Mouse (Mus musculus): ENCODE measurements around the gene Atp6v1g3. TPM values are rescaled to one million over a fixed set of nuclear protein-coding genes. Genes with fewer than 3 reads are reported as not detected.

Atp6v1g3 gene
- polyA plus RNA-seq, 1 experiment, result not detected

- Histone ChIP-seq H3K36me3 (replicated peaks; ENCODE audit: low read length) (no peaks in the 10 kb centered on the region), H3K27me3 (replicated peaks) (no peaks in the 10 kb centered on the region), H3K4me3 (replicated peaks) (no peak overlapping the region), H3K9me3 (no peaks in the 10 kb centered on the region), H3K4me1 (peaks cover 13% of the 10 kb centered on the region)
- TF ChIP-seq GATA1 (IDR thresholded peaks at IDR 0.05; ENCODE audit: borderline replicate concordance, low read length) (no peak), FLI1 (IDR thresholded peaks at IDR 0.05; ENCODE audit: low read length) (no peak)
These were observed 30.8 kb downstream of the Atp6v1g3 start for GRCm38 (mm10) chr1:138304141-138304915.

DNA sequence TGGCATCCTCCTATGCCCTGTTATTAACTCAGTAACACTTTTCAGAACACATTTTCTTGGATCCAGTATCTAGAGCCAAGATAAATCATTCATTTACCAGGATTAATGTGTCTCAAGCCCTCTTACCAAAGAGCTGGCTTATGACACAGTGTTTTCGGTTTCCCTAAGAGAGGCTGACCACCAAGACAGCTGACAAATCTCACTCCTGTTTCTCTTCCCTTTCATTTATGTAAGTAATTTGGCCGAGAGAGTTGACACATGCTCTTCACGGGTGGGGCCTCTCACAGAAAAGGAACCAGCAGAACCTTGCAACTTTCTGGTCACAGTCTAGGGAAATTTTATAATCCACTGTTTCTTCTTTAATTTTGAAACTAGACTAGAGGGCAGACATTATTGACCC is 49.1 kb downstream of the Atp6v1g3 start:
- TF ChIP-seq FLI1 (IDR thresholded peaks at IDR 0.05; ENCODE audit: low read length), result no peak
- no peak for TF ChIP-seq GATA1 (IDR thresholded peaks at IDR 0.05; ENCODE audit: borderline replicate concordance, low read length)
- no peak overlapping the region for H3K4me3 ChIP-seq (replicated peaks)
- H3K27me3 ChIP-seq (replicated peaks), result peaks cover 2% of the 10 kb centered on the region
- peaks cover 4% of the 10 kb centered on the region for H3K4me1 ChIP-seq
- no peaks in the 10 kb centered on the region for H3K9me3 ChIP-seq
- H3K36me3 ChIP-seq (replicated peaks; ENCODE audit: low read length), result no peaks in the 10 kb centered on the region

GRCm38 (mm10) chr1:138323076-138323630 is 49.6 kb downstream of the Atp6v1g3 start:
- no peaks in the 10 kb centered on the region for H3K36me3 ChIP-seq (replicated peaks; ENCODE audit: low read length)
- peaks cover 2% of the 10 kb centered on the region for H3K27me3 ChIP-seq (replicated peaks)
- H3K4me1 ChIP-seq, result peaks cover 9% of the 10 kb centered on the region
- no peak for TF ChIP-seq GATA1 (IDR thresholded peaks at IDR 0.05; ENCODE audit: borderline replicate concordance, low read length)
- no peak for TF ChIP-seq FLI1 (IDR thresholded peaks at IDR 0.05; ENCODE audit: low read length)
- peak overlapping the region; percentile 70 for H3K4me3 ChIP-seq (replicated peaks)
- H3K9me3 ChIP-seq, result no peaks in the 10 kb centered on the region

GRCm38 (mm10) chr1:138326091-138326490 is 52.6 kb downstream of the Atp6v1g3 start:
- H3K36me3 ChIP-seq (replicated peaks; ENCODE audit: low read length), result no peaks in the 10 kb centered on the region
- H3K4me1 ChIP-seq, result peaks cover 13% of the 10 kb centered on the region
- H3K4me3 ChIP-seq (replicated peaks), result no peak overlapping the region
- H3K9me3 ChIP-seq, result no peaks in the 10 kb centered on the region
- no peak for TF ChIP-seq FLI1 (IDR thresholded peaks at IDR 0.05; ENCODE audit: low read length)
- TF ChIP-seq GATA1 (IDR thresholded peaks at IDR 0.05; ENCODE audit: borderline replicate concordance, low read length), result no peak
- H3K27me3 ChIP-seq (replicated peaks), result peaks cover 2% of the 10 kb centered on the region

GRCm38 (mm10) chr1:138326566-138326965 is 53.0 kb downstream of the Atp6v1g3 start:
- Histone ChIP-seq H3K4me3 (replicated peaks) (no peak overlapping the region), H3K36me3 (replicated peaks; ENCODE audit: low read length) (no peaks in the 10 kb centered on the region)
- no peak for TF ChIP-seq FLI1 (IDR thresholded peaks at IDR 0.05; ENCODE audit: low read length)
- TF ChIP-seq GATA1 (IDR thresholded peaks at IDR 0.05; ENCODE audit: borderline replicate concordance, low read length), result no peak

DNA sequence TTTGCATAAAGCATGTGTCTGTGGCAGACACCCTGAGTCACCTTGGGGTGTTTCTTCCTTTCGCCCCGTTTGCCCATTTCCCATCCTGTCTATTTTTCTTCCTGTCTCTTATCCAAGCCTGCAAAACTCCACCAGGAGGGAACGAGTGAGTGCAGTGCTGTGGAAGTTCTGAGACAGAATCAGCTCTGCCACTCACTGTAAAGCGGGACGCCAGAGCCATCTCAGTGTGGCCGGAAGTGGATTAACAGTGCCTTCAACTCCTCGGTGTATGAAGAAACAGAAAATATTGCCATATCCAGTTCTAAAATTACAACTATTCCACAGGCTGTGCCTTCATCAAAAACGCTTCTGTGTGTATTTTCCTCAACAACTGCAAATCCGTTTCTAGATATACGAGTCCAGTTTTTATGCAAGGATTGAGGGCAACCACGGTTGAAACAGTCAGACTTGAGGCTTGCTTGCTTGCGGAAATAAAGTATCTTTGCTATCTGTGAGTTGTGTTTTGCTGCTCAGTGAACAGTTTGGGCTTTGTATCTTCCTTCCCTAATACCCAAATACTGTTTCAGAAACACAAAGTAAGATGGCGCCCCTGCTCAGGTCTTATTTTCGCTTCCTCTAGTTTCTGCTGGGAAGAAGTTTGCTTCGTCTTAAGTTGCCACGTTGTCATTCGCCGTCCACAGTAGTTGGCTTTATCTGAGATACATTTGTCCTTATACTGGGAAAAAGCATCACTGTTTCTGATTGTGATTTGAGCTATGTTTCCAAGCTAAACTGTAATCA is 54.1 kb downstream of the Atp6v1g3 start:
- Histone ChIP-seq H3K27me3 (replicated peaks) (peaks cover 2% of the 10 kb centered on the region), H3K9me3 (no peaks in the 10 kb centered on the region), H3K36me3 (replicated peaks; ENCODE audit: low read length) (no peaks in the 10 kb centered on the region), H3K4me3 (replicated peaks) (no peak overlapping the region), H3K4me1 (peaks cover 13% of the 10 kb centered on the region)
- TF ChIP-seq FLI1 (IDR thresholded peaks at IDR 0.05; ENCODE audit: low read length), result no peak

More at GRCm38 (mm10) chr1:138326566-138326965, 53.0 kb downstream of the Atp6v1g3 start:
- Histone ChIP-seq H3K9me3 (no peaks in the 10 kb centered on the region), H3K27me3 (replicated peaks) (peaks cover 2% of the 10 kb centered on the region), H3K4me1 (peaks cover 13% of the 10 kb centered on the region)

- peaks cover 13% of the 10 kb centered on the region for H3K4me1 ChIP-seq
- H3K9me3 ChIP-seq, result no peaks in the 10 kb centered on the region
- no peak for TF ChIP-seq GATA1 (IDR thresholded peaks at IDR 0.05; ENCODE audit: borderline replicate concordance, low read length)
- TF ChIP-seq FLI1 (IDR thresholded peaks at IDR 0.05; ENCODE audit: low read length), result no peak
- H3K36me3 ChIP-seq (replicated peaks; ENCODE audit: low read length), result no peaks in the 10 kb centered on the region
- H3K4me3 ChIP-seq (replicated peaks), result peak overlapping the region; percentile 59
- H3K27me3 ChIP-seq (replicated peaks), result peaks cover 2% of the 10 kb centered on the region
These were observed 54.8 kb downstream of the Atp6v1g3 start for GRCm38 (mm10) chr1:138328320-138328719.

- Histone ChIP-seq H3K9me3 (no peaks in the 10 kb centered on the region), H3K27me3 (replicated peaks) (peaks cover 2% of the 10 kb centered on the region), H3K4me1 (peaks cover 13% of the 10 kb centered on the region), H3K4me3 (replicated peaks) (no peak overlapping the region), H3K36me3 (replicated peaks; ENCODE audit: low read length) (no peaks in the 10 kb centered on the region)
- TF ChIP-seq FLI1 (IDR thresholded peaks at IDR 0.05; ENCODE audit: low read length) (no peak), GATA1 (IDR thresholded peaks at IDR 0.05; ENCODE audit: borderline replicate concordance, low read length) (no peak)
These were observed 57.0 kb downstream of the Atp6v1g3 start for GRCm38 (mm10) chr1:138330556-138330955.

DNA sequence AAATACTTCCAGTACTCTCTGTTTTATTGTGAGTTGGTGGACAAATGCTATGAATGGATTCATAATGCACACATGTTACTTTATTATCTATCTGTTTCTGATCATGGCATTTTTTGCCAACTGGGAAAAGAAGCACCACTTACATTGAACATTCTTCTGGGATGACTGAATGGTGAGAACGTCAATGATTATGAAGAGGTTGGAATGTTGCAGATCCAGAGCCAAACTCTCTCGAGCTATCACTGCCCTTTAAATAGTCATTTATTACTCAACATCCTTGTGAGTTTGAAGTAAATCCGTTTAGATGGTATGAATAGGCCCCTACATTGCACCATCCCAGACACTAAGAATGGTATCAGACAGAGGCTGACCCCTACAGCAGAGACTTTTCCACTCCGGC is 58.1 kb downstream of the Atp6v1g3 start:
- Histone ChIP-seq H3K9me3 (no peaks in the 10 kb centered on the region), H3K27me3 (replicated peaks) (peaks cover 1% of the 10 kb centered on the region), H3K4me1 (peaks cover 13% of the 10 kb centered on the region), H3K36me3 (replicated peaks; ENCODE audit: low read length) (no peaks in the 10 kb centered on the region), H3K4me3 (replicated peaks) (no peak overlapping the region)
- TF ChIP-seq FLI1 (IDR thresholded peaks at IDR 0.05; ENCODE audit: low read length), result no peak
- no peak for TF ChIP-seq GATA1 (IDR thresholded peaks at IDR 0.05; ENCODE audit: borderline replicate concordance, low read length)

- H3K9me3 ChIP-seq, result no peaks in the 10 kb centered on the region
- no peaks in the 10 kb centered on the region for H3K36me3 ChIP-seq (replicated peaks; ENCODE audit: low read length)
- no peak overlapping the region for H3K4me3 ChIP-seq (replicated peaks)
- TF ChIP-seq GATA1 (IDR thresholded peaks at IDR 0.05; ENCODE audit: borderline replicate concordance, low read length), result no peak
- no peak for TF ChIP-seq FLI1 (IDR thresholded peaks at IDR 0.05; ENCODE audit: low read length)
- no peaks in the 10 kb centered on the region for H3K4me1 ChIP-seq
- no peaks in the 10 kb centered on the region for H3K27me3 ChIP-seq (replicated peaks)
These were observed 61.2 kb downstream of the Atp6v1g3 start for GRCm38 (mm10) chr1:138334701-138335100.
